In the genomic region with DNA sequence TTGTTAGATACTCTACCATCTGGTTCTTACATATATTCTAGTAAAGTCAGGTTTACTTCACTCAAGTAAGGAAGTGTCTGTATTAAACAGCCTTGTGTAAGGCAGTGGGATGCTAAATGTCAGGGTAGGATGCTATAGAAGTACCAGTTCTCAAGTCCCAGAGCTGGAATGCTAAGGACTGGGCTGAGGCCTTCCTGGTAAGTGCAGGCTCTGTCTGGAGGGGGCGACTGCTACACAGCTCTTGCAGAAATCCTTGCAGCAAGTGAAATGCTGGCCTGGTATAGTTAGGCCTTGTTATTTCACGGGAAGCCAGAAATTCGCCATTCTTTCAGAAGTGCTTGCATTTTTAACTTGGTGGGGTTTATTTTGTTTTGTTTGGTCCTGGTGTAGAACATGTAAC, we compare ENCODE assay signal across 14 mouse cellular contexts.
A peak's percentile ranks its signal among the peaks of the same experiment; 100 is the strongest.
DNase-seq lines count a peak whose midpoint lies in the region; ATAC-seq and TF ChIP-seq lines count a peak whose summit lies in the region.
"Had no signal": no experiment of that assay in that cellular context is flagged by ENCODE, and none has a peak within 500 bp of the region (broad histone marks: within the 10 kb centered on the region; RNA-seq: fewer than 3 reads in every experiment).

No protein-coding gene starts in this region.

- peak; percentile 12 for DNase-seq in embryo, embryonic 10 days (ENCODE audit: low spot score)
- no peak for DNase-seq in embryo, embryonic 9.5 days (ENCODE audit: extremely low spot score)
- DNase-seq in embryo, embryonic 11 days: peak; percentile 23
- DNase-seq in adipocyte (ENCODE audit: low spot score): no peak
- DNase-seq: adrenal gland, adult 2 months; kidney, postnatal 36 days; liver; spleen, adult 18-20 months; thymus, postnatal 25 days had no signal

- H3K4me1 ChIP-seq in intestine, postnatal 0 days (replicated peaks; ENCODE audit: control insufficient read depth, insufficient read depth, low read length): no peaks in the 10 kb centered on the region
- no peaks in the 10 kb centered on the region for H3K4me1 ChIP-seq in intestine, embryonic 15.5 days (replicated peaks)
- H3K4me1 ChIP-seq in midbrain, embryonic 13.5 days (replicated peaks): no peaks in the 10 kb centered on the region
- no peaks in the 10 kb centered on the region for H3K4me1 ChIP-seq in midbrain, embryonic 15.5 days
- H3K4me1 ChIP-seq: lung, embryonic 15.5 days had no signal

- 52% methylated on average over 3 of the region's 3 CpGs for WGBS in intestine, postnatal 0 days
- WGBS in intestine, embryonic 15.5 days: 55% methylated on average over 3 of the region's 3 CpGs
- 46% methylated on average over 3 of the region's 3 CpGs for WGBS in midbrain, embryonic 13.5 days
- 40% methylated on average over 3 of the region's 3 CpGs for WGBS in midbrain, embryonic 15.5 days

- H3K9ac ChIP-seq in intestine, postnatal 0 days (ENCODE audit: low read depth, low read length): no peak overlapping the region
- no peak overlapping the region for H3K9ac ChIP-seq in intestine, embryonic 15.5 days
- no peak overlapping the region for H3K9ac ChIP-seq in midbrain, embryonic 13.5 days (replicated peaks)
- H3K9ac ChIP-seq in midbrain, embryonic 15.5 days: no peak overlapping the region
- H3K9ac ChIP-seq: lung, embryonic 15.5 days had no signal

- no peaks in the 10 kb centered on the region for H3K27me3 ChIP-seq in intestine, postnatal 0 days (replicated peaks; ENCODE audit: control insufficient read depth, insufficient read depth, low read length)
- H3K27me3 ChIP-seq in intestine, embryonic 15.5 days (replicated peaks): no peaks in the 10 kb centered on the region
- no peaks in the 10 kb centered on the region for H3K27me3 ChIP-seq in midbrain, embryonic 13.5 days
- no peaks in the 10 kb centered on the region for H3K27me3 ChIP-seq in midbrain, embryonic 15.5 days (replicated peaks)
- H3K27me3 ChIP-seq: lung, embryonic 15.5 days had no signal

- peak; percentile 49 for TF ChIP-seq CTCF in intestine, postnatal 0 days (IDR thresholded peaks at IDR 0.05; ENCODE audit: low read depth)

- H3K36me3 ChIP-seq in intestine, postnatal 0 days (ENCODE audit: control insufficient read depth, insufficient read depth): no peaks in the 10 kb centered on the region
- no peaks in the 10 kb centered on the region for H3K36me3 ChIP-seq in intestine, embryonic 15.5 days
- H3K36me3 ChIP-seq in midbrain, embryonic 13.5 days: no peaks in the 10 kb centered on the region
- no peaks in the 10 kb centered on the region for H3K36me3 ChIP-seq in midbrain, embryonic 15.5 days (replicated peaks)
- H3K36me3 ChIP-seq: lung, embryonic 15.5 days had no signal

- H3K4me2 ChIP-seq in intestine, postnatal 0 days (replicated peaks; ENCODE audit: low read depth): no peak overlapping the region
- H3K4me2 ChIP-seq in intestine, embryonic 15.5 days (replicated peaks): no peak overlapping the region
- H3K4me2 ChIP-seq in midbrain, embryonic 13.5 days (replicated peaks): no peak overlapping the region
- no peak overlapping the region for H3K4me2 ChIP-seq in midbrain, embryonic 15.5 days
- H3K4me2 ChIP-seq: lung, embryonic 15.5 days had no signal

- no peak overlapping the region for H3K4me3 ChIP-seq in intestine, postnatal 0 days (ENCODE audit: low read depth, low read length)
- H3K4me3 ChIP-seq in intestine, embryonic 15.5 days (replicated peaks): no peak overlapping the region
- no peak overlapping the region for H3K4me3 ChIP-seq in midbrain, embryonic 13.5 days (replicated peaks)
- no peak overlapping the region for H3K4me3 ChIP-seq in midbrain, embryonic 15.5 days
- H3K4me3 ChIP-seq: lung, embryonic 15.5 days had no signal

- no peak overlapping the region for H3K27ac ChIP-seq in intestine, postnatal 0 days (ENCODE audit: low read depth, low read length)
- no peak overlapping the region for H3K27ac ChIP-seq in intestine, embryonic 15.5 days
- no peak overlapping the region for H3K27ac ChIP-seq in midbrain, embryonic 13.5 days
- no peak overlapping the region for H3K27ac ChIP-seq in midbrain, embryonic 15.5 days
- H3K27ac ChIP-seq: lung, embryonic 15.5 days had no signal

- no peaks in the 10 kb centered on the region for H3K9me3 ChIP-seq in intestine, postnatal 0 days (ENCODE audit: control insufficient read depth)
- H3K9me3 ChIP-seq in intestine, embryonic 15.5 days: no peaks in the 10 kb centered on the region
- no peaks in the 10 kb centered on the region for H3K9me3 ChIP-seq in midbrain, embryonic 13.5 days
- no peaks in the 10 kb centered on the region for H3K9me3 ChIP-seq in midbrain, embryonic 15.5 days
- H3K9me3 ChIP-seq: lung, embryonic 15.5 days had no signal

- ATAC-seq in intestine, postnatal 0 days: no peak
- no peak for ATAC-seq in intestine, embryonic 15.5 days
- 0 out of 2 replicates have a peak, but pooled peaks have one; percentile 60 for ATAC-seq in midbrain, embryonic 13.5 days
- no peak for ATAC-seq in midbrain, embryonic 15.5 days (replicated peaks)

Comparison
In these comparisons a context has a peak if more than half of its experiments do, and no peak if none do; other contexts are left out.
1. DNase-seq: peak in embryo, embryonic 10 days (single experiment) and embryo, embryonic 11 days (single experiment); none in embryo, embryonic 9.5 days (single experiment) and adipocyte (single experiment).